Mouse (Mus musculus): ENCODE results near the gene Muc1. TPM values are rescaled to one million over a fixed set of nuclear protein-coding genes. Genes with fewer than 3 reads are reported as not detected.
A peak's percentile ranks its signal among the peaks of the same experiment; 100 is the strongest.

The Muc1 gene
- polyA plus RNA-seq, 1 experiment from 2014 or later, result 0.30 TPM

GRCm38 (mm10) chr3:89245688-89246171 lies 16.9 kb downstream of the Muc1 start, which contains the start of gene Krtcap2:
Krtcap2 (plus strand) TSS chr3:89245966.
- Histone ChIP-seq H3K4me1 (replicated peaks; ENCODE audit: control insufficient read depth, insufficient read depth, low read length) (peaks cover 34% of the 10 kb centered on the region), H3K27ac (ENCODE audit: low read depth, low read length) (0 out of 2 replicates have a peak within 1 kb of the TSS, but pooled peaks have one; percentile 6), H3K4me2 (peak within 1 kb of the TSS; percentile 84), H3K27me3 (replicated peaks; ENCODE audit: control insufficient read depth, insufficient read depth, low read length) (peaks cover 24% of the 10 kb centered on the region), H3K9ac (ENCODE audit: low read depth, low read length) (peak within 1 kb of the TSS; percentile 73), H3K4me3 (ENCODE audit: low read depth, low read length) (peak within 1 kb of the TSS; percentile 75), H3K36me3 (ENCODE audit: control insufficient read depth, insufficient read depth, low read length) (no peaks in the 10 kb centered on the region), H3K9me3 (ENCODE audit: control insufficient read depth, low read length) (no peaks in the 10 kb centered on the region)
- DNase-seq (ENCODE audit: low spot score) (no peak), ATAC-seq (replicated peaks; ENCODE audit: low FRiP score) (peak; percentile 4; the same call in 1 of the 2 replicates)
- 6% methylated on average over 20 of the region's 20 CpGs for WGBS

- Histone ChIP-seq H3K4me3 (ENCODE audit: low read depth, low read length) (peak within 1 kb of the TSS; percentile 75), H3K27me3 (replicated peaks; ENCODE audit: control insufficient read depth, insufficient read depth, low read length) (peaks cover 27% of the 10 kb centered on the region), H3K4me2 (peak within 1 kb of the TSS; percentile 84), H3K27ac (ENCODE audit: low read depth, low read length) (0 out of 2 replicates have a peak within 1 kb of the TSS, but pooled peaks have one; percentile 6), H3K36me3 (ENCODE audit: control insufficient read depth, insufficient read depth, low read length) (no peaks in the 10 kb centered on the region), H3K4me1 (replicated peaks; ENCODE audit: control insufficient read depth, insufficient read depth, low read length) (peaks cover 41% of the 10 kb centered on the region), H3K9ac (ENCODE audit: low read depth, low read length) (peak within 1 kb of the TSS; percentile 73), H3K9me3 (ENCODE audit: control insufficient read depth, low read length) (no peaks in the 10 kb centered on the region)
- DNase-seq (ENCODE audit: low spot score), result peak; percentile 89
- ATAC-seq (replicated peaks; ENCODE audit: low FRiP score), result peak; percentile 73
- WGBS, result under 1% methylated on average over 42 of the region's 42 CpGs
Measured at GRCm38 (mm10) chr3:89246261-89247100, 17.6 kb downstream of the Muc1 start, which contains the start of gene Trim46. Trim46 (minus strand) TSS chr3:89246309.

GRCm38 (mm10) chr3:89247466-89247865 lies 18.6 kb downstream of the Muc1 start:
- Histone ChIP-seq H3K9me3 (ENCODE audit: control insufficient read depth, low read length) (no peaks in the 10 kb centered on the region), H3K4me1 (replicated peaks; ENCODE audit: control insufficient read depth, insufficient read depth, low read length) (peaks cover 46% of the 10 kb centered on the region), H3K4me3 (ENCODE audit: low read depth, low read length) (peak overlapping the region; percentile 75; the same call in 1 of the 2 replicates), H3K27me3 (replicated peaks; ENCODE audit: control insufficient read depth, insufficient read depth, low read length) (peaks cover 30% of the 10 kb centered on the region), H3K27ac (ENCODE audit: low read depth, low read length) (no peak overlapping the region), H3K4me2 (peak overlapping the region; percentile 84), H3K9ac (ENCODE audit: low read depth, low read length) (peak overlapping the region; percentile 34), H3K36me3 (ENCODE audit: control insufficient read depth, insufficient read depth, low read length) (no peaks in the 10 kb centered on the region)
- no peak for DNase-seq (ENCODE audit: low spot score)
- ATAC-seq (replicated peaks; ENCODE audit: low FRiP score), result no peak
- 78% methylated on average over 4 of the region's 4 CpGs for WGBS

GRCm38 (mm10) chr3:89250435-89251040 lies 21.7 kb downstream of the Muc1 start:
- Histone ChIP-seq H3K4me2 (no peak overlapping the region), H3K36me3 (ENCODE audit: control insufficient read depth, insufficient read depth, low read length) (no peaks in the 10 kb centered on the region), H3K27me3 (replicated peaks; ENCODE audit: control insufficient read depth, insufficient read depth, low read length) (peaks cover 8% of the 10 kb centered on the region), H3K27ac (ENCODE audit: low read depth, low read length) (no peak overlapping the region), H3K9me3 (ENCODE audit: control insufficient read depth, low read length) (no peaks in the 10 kb centered on the region), H3K9ac (ENCODE audit: low read depth, low read length) (no peak overlapping the region), H3K4me1 (replicated peaks; ENCODE audit: control insufficient read depth, insufficient read depth, low read length) (peaks cover 28% of the 10 kb centered on the region), H3K4me3 (ENCODE audit: low read depth, low read length) (no peak overlapping the region)
- ATAC-seq (replicated peaks; ENCODE audit: low FRiP score), result no peak
- no peak for DNase-seq (ENCODE audit: low spot score)
- 17% methylated on average over 7 of the region's 7 CpGs for WGBS

GRCm38 (mm10) chr3:89251365-89251895 lies 22.6 kb downstream of the Muc1 start:
- WGBS, result 8% methylated on average over 17 of the region's 17 CpGs
- Histone ChIP-seq H3K27ac (ENCODE audit: low read depth, low read length) (no peak overlapping the region), H3K4me1 (replicated peaks; ENCODE audit: control insufficient read depth, insufficient read depth, low read length) (peaks cover 23% of the 10 kb centered on the region), H3K36me3 (ENCODE audit: control insufficient read depth, insufficient read depth, low read length) (no peaks in the 10 kb centered on the region), H3K9me3 (ENCODE audit: control insufficient read depth, low read length) (no peaks in the 10 kb centered on the region), H3K4me3 (ENCODE audit: low read depth, low read length) (no peak overlapping the region), H3K9ac (ENCODE audit: low read depth, low read length) (no peak overlapping the region; the same call in 1 of the 2 replicates), H3K4me2 (peak overlapping the region; percentile 48), H3K27me3 (replicated peaks; ENCODE audit: control insufficient read depth, insufficient read depth, low read length) (peaks cover 6% of the 10 kb centered on the region; the same call in 1 of the 2 replicates)
- ATAC-seq (replicated peaks; ENCODE audit: low FRiP score) (peak; percentile 46; the same call in 1 of the 2 replicates), DNase-seq (ENCODE audit: low spot score) (no peak)

GRCm38 (mm10) chr3:89254994-89255393 lies 26.1 kb downstream of the Muc1 start:
- H3K36me3 ChIP-seq (ENCODE audit: control insufficient read depth, insufficient read depth, low read length), result no peaks in the 10 kb centered on the region
- 0 out of 2 replicates have a peak, but pooled peaks have one; percentile 35 for ATAC-seq (replicated peaks; ENCODE audit: low FRiP score)
- DNase-seq (ENCODE audit: low spot score), result no peak
- H3K4me3 ChIP-seq (ENCODE audit: low read depth, low read length), result no peak overlapping the region
- H3K9ac ChIP-seq (ENCODE audit: low read depth, low read length), result no peak overlapping the region
- peaks cover 15% of the 10 kb centered on the region for H3K4me1 ChIP-seq (replicated peaks; ENCODE audit: control insufficient read depth, insufficient read depth, low read length)
- 65% methylated on average over 5 of the region's 5 CpGs for WGBS
- H3K9me3 ChIP-seq (ENCODE audit: control insufficient read depth, low read length), result no peaks in the 10 kb centered on the region
- H3K27me3 ChIP-seq (replicated peaks; ENCODE audit: control insufficient read depth, insufficient read depth, low read length), result peaks cover 9% of the 10 kb centered on the region; the same call in 1 of the 2 replicates
- H3K27ac ChIP-seq (ENCODE audit: low read depth, low read length), result no peak overlapping the region
- no peak overlapping the region for H3K4me2 ChIP-seq

- Histone ChIP-seq H3K4me3 (ENCODE audit: low read depth, low read length) (no peak overlapping the region), H3K9ac (ENCODE audit: low read depth, low read length) (no peak overlapping the region), H3K36me3 (ENCODE audit: control insufficient read depth, insufficient read depth, low read length) (no peaks in the 10 kb centered on the region), H3K9me3 (ENCODE audit: control insufficient read depth, low read length) (no peaks in the 10 kb centered on the region), H3K4me2 (no peak overlapping the region), H3K27ac (ENCODE audit: low read depth, low read length) (no peak overlapping the region), H3K27me3 (replicated peaks; ENCODE audit: control insufficient read depth, insufficient read depth, low read length) (peaks cover 9% of the 10 kb centered on the region; the same call in 1 of the 2 replicates), H3K4me1 (replicated peaks; ENCODE audit: control insufficient read depth, insufficient read depth, low read length) (peaks cover 8% of the 10 kb centered on the region)
- DNase-seq (ENCODE audit: low spot score) (no peak), ATAC-seq (replicated peaks; ENCODE audit: low FRiP score) (no peak)
- 65% methylated on average over 5 of the region's 5 CpGs for WGBS
Measured at GRCm38 (mm10) chr3:89256177-89256576, 27.3 kb downstream of the Muc1 start.

GRCm38 (mm10) chr3:89259076-89259475 lies 30.2 kb downstream of the Muc1 start, which contains the start of gene Dpm3:
Dpm3 (plus strand) TSS chr3:89259358.
- no peaks in the 10 kb centered on the region for H3K36me3 ChIP-seq (ENCODE audit: control insufficient read depth, insufficient read depth, low read length)
- H3K4me1 ChIP-seq (replicated peaks; ENCODE audit: control insufficient read depth, insufficient read depth, low read length), result 0 out of 2 replicates have a peak, but pooled peaks cover 3% of the 10 kb centered on the region
- H3K9ac ChIP-seq (ENCODE audit: low read depth, low read length), result no peak within 1 kb of the TSS
- no peak within 1 kb of the TSS for H3K27ac ChIP-seq (ENCODE audit: low read depth, low read length)
- H3K9me3 ChIP-seq (ENCODE audit: control insufficient read depth, low read length), result no peaks in the 10 kb centered on the region
- H3K4me3 ChIP-seq (ENCODE audit: low read depth, low read length), result no peak within 1 kb of the TSS
- 43% methylated on average over 7 of the region's 7 CpGs for WGBS
- DNase-seq (ENCODE audit: low spot score) (no peak), ATAC-seq (replicated peaks; ENCODE audit: low FRiP score) (no peak)
- H3K4me2 ChIP-seq, result no peak within 1 kb of the TSS
- H3K27me3 ChIP-seq (replicated peaks; ENCODE audit: control insufficient read depth, insufficient read depth, low read length), result 0 out of 2 replicates have a peak, but pooled peaks cover 3% of the 10 kb centered on the region

All from liver, embryonic 11.5 days (tissue).